Mouse (Mus musculus) spleen, postnatal 36 days (tissue): ENCODE results near the gene Gm10647.
"Not testable (repeated sequence)": the region's sequence is repeated elsewhere in the genome, so short reads cannot be mapped to it uniquely, and the experiment has no call there.

Experiments used
- DNase-seq, 2 experiments: peaks; one replicate each; pipeline ENCODE4 v3.0.0; 2022; ENCODE audit warnings: low spot score in 2 of 2, mixed read lengths in 1 of 2

Gene Gm10647

DNA sequence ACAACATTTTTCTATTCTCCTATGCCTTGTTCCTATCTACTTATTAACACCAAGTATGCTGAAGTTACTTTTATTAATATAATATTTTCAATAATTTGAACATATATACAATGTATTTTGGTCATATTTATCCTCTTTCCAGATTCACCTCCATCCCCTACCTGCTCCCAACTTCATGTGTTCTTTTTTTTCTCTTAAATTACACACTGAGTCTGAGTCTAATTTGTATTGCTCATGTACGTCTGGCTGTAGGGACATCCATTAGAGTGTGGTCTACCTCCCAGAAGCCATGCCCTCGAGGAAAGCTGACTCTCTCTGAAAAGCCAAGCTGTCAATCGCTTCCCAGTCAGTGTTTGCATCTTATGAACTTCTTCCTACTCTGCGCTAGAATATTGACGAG is at the start of gene Gm10647:
Gene Gm10647, plus strand, starts transcription at position 301 of the 400 bp plus-strand sequence.
- no peak for DNase-seq

DNA sequence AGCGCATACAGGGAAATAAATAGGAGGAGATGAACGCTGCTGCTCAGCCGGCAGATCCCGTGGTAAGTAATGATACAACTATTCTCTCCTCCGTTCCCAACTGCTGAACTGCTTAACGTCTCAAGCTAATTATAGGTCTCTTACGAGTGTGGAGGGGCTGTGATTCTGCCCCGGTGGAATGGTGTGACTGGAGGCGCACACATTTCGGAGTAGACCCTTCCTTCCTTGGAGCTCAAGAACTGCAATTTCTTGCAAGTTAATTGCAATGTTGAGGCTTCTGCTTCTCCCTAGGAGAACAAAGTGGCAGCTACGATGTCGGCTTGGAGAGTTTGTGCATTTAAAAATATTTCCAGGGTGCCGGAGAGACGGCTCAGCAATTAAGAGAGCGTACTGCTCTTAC is 48.4 kb upstream of the Gm10647 start:
- DNase-seq, result no peak

DNA sequence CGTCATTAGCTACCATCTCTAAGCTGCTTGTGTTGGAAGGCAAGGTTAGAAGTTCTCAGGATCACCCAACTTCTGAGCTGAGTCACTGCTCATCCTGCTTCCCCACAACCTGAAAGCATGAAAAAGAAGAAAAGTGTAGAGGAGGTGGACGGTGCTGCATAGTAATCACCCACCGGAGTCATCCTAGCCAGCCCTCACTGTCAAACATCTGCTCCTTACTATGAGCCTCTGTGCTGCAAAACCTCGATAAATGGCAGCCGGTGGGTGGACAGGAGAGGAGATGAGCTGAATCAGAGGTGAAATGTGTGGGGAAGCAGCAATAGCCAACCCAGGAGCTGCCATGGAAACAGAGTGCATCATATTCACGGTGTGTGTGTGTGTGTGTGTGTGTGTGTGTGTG is 44.0 kb upstream of the Gm10647 start:
- DNase-seq, result no peak

- no peak for DNase-seq
Measured at GRCm38 (mm10) chr9:66760991-66761390, 35.8 kb upstream of the Gm10647 start.

GRCm38 (mm10) chr9:66768721-66769120 is 28.1 kb upstream of the Gm10647 start:
- no peak for DNase-seq

- no peak for DNase-seq
Measured at GRCm38 (mm10) chr9:66769275-66769674, 27.6 kb upstream of the Gm10647 start.

DNA sequence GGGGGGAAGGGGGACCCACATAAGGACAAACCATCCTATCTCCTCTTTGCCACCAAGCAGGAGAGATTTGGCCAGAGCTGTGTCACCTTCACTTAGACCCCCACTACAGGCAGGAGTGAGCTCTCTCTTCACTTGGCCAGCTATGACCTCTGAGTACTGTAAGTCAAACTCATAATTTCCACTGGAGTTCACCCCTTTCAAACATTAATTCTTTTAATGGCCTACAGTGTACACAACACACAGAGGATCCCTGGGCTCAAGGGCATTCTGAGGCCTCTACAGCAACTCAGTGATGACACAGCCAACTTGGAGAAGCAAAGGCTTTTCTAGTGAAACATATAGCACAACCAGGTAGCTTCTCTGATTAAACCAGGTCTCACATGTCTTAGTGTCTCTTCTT is 26.1 kb upstream of the Gm10647 start:
- DNase-seq, result no peak

GRCm38 (mm10) chr9:66784552-66784951 is 12.3 kb upstream of the Gm10647 start:
- not testable (repeated sequence) for DNase-seq

GRCm38 (mm10) chr9:66787821-66788220 is 9.0 kb upstream of the Gm10647 start:
- DNase-seq, result no peak

DNA sequence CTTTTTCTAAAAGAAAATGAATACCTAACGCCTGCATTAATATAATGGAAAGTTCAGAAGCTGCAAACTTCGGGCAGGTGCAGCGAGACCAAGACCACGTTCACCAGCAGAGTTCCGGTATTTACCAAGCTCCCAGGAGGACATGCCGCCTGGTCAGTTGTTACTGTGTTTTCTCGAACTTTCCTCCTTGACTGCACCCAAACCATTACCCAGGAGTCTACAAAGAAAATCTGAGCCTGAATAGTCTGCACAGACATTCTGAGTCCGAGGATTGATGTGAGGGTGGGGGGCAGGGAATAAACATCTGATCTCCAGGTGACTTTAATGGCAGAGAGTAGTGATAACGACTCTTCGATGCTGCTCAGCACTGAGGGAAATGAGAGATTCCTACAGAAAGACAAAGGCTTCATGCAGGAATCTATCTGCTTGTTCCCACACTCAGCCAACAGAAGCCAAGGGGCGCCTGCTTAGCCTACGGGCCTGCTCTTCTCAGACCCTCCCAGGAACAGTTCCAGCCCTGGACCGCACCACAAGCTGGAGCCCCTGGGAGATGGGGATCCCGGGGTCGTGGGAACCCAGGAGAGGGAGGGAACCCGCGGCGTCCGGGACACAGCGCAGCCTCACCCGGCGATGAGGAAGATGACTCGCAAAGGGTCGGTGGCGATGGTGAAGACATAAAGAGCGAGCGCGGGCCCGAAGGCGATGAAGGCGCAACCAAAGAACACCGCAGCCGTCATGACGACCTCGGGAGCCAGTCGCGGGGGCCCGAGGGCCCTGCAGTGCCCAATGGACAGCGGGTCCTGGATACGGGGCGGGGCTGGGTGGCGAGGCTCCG is 2.0 kb upstream of the Gm10647 start:
- DNase-seq, result peak; percentile 7 to 17

GRCm38 (mm10) chr9:66795464-66796324 is 1.1 kb upstream of the Gm10647 start, which contains the start of gene Aph1b:
TSS of gene Aph1b (minus strand) at chr9:66795490.
- DNase-seq, result peak; percentile 90

- DNase-seq, result no peak
Measured at GRCm38 (mm10) chr9:66801947-66802346, 5.1 kb downstream of the Gm10647 start.

DNA sequence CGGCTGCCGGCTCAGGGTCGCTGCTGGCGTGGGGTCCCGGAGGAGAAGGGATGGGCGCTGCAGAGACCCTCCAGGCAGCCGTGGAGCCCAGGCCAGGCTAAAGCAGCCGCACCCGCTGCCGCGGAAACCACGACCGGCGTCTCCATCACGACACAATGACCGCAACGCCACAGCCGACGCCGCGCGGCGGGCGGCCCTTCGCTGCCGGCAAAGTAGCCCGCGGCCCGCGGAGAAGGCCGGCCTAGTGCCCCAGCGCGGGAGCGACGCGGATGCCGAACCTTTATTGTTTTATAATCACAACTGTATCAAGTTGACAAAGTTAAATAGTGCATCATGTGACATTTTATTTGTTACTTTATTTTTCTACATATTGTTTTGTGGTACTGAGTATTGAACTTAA is 9.1 kb downstream of the Gm10647 start:
- DNase-seq, result not testable (repeated sequence)

GRCm38 (mm10) chr9:66813392-66813791 is 16.6 kb downstream of the Gm10647 start:
- no peak for DNase-seq

- DNase-seq, result no peak
Measured at GRCm38 (mm10) chr9:66820996-66821395, 24.2 kb downstream of the Gm10647 start.

- DNase-seq, result not testable (repeated sequence)
Measured at GRCm38 (mm10) chr9:66822255-66822654, 25.4 kb downstream of the Gm10647 start.

DNA sequence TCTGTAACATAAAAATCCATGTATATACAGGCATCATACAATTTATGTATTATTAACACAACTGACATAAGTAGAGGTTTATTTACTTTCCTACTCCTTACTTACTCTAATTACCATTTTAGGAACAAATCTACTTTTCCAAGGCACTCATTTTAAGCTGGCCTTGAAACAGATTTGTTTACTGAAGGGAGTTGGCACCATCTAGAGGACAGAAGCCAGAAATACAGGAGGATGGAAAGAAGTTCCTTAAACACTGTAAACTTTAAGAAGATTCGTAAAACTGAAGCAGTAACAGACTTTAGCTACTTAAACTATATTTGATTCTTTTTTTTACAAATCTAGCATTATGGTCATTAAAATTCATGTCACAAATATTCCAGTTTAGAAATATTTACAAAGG is 29.2 kb downstream of the Gm10647 start:
- DNase-seq, result peak in 1 of 2 experiments; percentile 43

DNA sequence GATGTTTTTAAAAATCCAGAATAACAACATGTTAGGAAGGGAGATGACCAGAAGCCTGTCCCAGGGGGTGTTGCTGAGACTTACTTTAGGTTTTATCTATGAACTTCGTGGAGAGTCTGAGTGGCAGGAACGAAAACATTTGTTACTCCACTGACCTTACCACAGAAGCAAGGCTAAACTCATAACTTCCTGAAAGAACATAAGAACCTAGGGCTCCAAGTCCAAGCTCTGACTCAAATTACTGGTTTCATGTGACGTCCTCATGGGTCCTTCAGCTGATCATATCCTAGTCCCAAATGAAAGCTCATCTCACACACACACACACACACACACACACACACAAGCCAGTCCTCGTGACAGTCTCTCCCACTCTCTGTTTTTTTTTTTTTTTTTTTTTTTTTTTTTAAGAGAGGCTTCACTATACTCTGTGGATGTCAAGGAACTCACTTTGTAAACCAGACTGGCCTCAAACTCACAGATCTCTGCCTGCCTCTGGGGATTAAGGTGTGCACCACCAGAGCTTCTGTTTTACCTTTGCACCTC is 35.6 kb downstream of the Gm10647 start:
- no peak for DNase-seq

GRCm38 (mm10) chr9:66833851-66834250 is 37.0 kb downstream of the Gm10647 start:
- no peak for DNase-seq

DNA sequence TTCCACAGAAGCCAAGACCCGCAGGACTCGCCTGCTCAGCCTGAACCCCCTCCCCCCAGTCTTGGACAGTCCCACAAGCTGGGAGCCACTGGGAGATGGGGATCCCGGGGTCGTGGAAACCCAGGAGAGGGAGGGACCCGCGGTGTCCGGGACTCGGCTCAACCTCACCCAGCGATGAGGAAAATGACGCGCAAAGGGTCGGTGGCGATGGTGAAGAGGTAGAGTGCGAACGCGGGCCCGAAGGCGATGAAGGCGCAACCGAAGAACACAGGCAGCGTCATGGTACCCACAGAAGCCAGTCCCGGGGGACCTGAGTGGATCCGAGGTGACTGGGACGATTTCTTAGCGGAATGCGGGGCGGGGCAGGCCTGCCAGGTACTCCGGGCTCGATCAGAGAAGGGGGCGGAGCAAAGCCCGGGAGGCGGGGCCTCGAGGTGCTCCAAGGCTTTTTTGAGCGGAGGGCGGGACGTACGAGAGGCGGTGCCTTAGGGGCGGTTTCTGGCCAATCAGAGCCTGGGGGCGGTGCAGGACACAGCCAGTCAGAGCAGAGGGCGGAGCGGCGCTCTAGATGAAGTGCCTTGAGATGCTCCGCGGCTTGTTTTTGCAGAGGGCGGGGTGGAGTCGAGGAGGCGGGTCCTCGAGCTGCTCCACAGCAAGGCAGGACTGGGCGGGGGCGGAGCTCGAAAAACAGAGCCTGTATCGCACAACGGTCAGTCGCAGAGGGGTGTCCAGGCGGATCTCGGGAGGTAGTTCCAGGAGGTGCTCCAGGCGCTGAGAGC is 37.7 kb downstream of the Gm10647 start, which contains the start of gene Aph1c:
Gene Aph1c, minus strand, starts transcription at position 409 of the 779 bp plus-strand sequence.
- peak; percentile 99 for DNase-seq

GRCm38 (mm10) chr9:66835097-66835480 is 38.2 kb downstream of the Gm10647 start:
- DNase-seq, result no peak
